Mouse (Mus musculus) E14TG2a.4 (cell line): Measurements from ENCODE around the gene Glrx3.

Source experiments
- H3K27me3 ChIP-seq: 2 replicates; pipeline ENCODE4 v1.6.1; 2014; ENCODE audit warnings: low read length, control low read depth; ENCODE audit not compliant: insufficient read depth
- H3K36me3 ChIP-seq: 2 replicates; pipeline ENCODE4 v1.6.1; 2014; ENCODE audit warnings: low read length, control low read depth; ENCODE audit not compliant: insufficient read depth
- H3K4me1 ChIP-seq: replicated peaks from 2 replicates; pipeline ENCODE4 v1.6.1; 2014; ENCODE audit warnings: low read depth, low read length, control low read depth
- H3K4me3 ChIP-seq: replicated peaks from 2 replicates; pipeline ENCODE4 v1.5.1; 2014; ENCODE audit warnings: mild to moderate bottlenecking, low read length
- H3K9me3 ChIP-seq: 2 replicates; pipeline ENCODE4 v1.6.1; 2014; ENCODE audit warnings: low read length, control low read depth
- CTCF ChIP-seq: conservative IDR thresholded peaks from 2 replicates; pipeline ENCODE4 v1.5.1; 2014; ENCODE audit warnings: low read length
- NANOG ChIP-seq: IDR thresholded peaks from 2 replicates; pipeline ENCODE4 v1.6.1; 2014; ENCODE audit warnings: borderline replicate concordance, low read length, mixed read lengths
- POU5F1 ChIP-seq: IDR thresholded peaks from 2 replicates; pipeline ENCODE4 v1.6.1; 2014; ENCODE audit warnings: low read length, borderline replicate concordance

Gene Glrx3

DNA sequence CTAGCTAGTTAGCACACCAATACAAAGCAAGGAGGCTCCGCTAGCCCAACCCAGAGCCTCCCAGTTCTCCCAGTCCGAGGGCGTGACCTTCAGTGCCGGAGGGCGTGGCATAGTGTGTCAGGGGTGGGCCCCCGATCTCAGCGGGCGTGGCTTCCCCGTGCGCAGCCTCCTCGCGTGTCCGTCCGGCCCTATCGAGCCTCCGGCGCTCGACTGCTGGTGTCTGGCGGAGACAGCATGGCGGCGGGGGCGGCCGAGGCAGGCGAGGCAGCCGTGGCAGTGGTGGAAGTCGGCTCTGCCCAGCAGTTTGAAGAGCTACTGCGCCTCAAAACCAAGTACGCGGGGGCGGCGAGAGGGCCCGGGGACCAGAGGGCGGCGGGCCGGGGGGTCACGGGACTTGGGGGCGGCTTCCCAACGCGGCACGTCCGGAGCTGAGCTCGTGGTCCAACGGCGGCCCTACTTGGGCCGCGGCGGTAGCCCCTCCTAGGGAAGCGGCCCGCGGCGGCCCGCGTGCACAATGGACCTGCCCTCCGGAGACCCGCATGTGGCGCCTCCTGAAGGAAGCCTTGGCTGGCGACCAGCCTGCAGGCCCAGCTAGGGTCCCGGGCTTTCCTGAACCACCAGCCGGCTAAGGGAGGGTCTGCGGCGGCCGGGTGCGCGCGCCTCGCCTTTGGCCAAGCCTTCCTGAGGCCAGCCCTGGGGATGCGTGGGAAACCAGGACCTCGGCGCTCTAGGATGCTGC lies at the start of gene Glrx3:
Gene Glrx3 (plus strand): TSS at position 175 of the 739 bp plus-strand sequence.
- TF ChIP-seq NANOG (no peak), CTCF (no peak), POU5F1 (no peak)
- Histone ChIP-seq H3K4me1 (peaks cover 67% of the 10 kb centered on the region), H3K27me3 (no peaks in the 10 kb centered on the region), H3K36me3 (peaks cover 21% of the 10 kb centered on the region), H3K4me3 (peak within 1 kb of the TSS; percentile 96), H3K9me3 (no peaks in the 10 kb centered on the region)

- Histone ChIP-seq H3K9me3 (no peaks in the 10 kb centered on the region), H3K27me3 (no peaks in the 10 kb centered on the region), H3K4me3 (no peak overlapping the region), H3K36me3 (peaks cover 11% of the 10 kb centered on the region), H3K4me1 (peaks cover 14% of the 10 kb centered on the region)
- no peak for TF ChIP-seq CTCF
- no peak for TF ChIP-seq NANOG
- no peak for TF ChIP-seq POU5F1
Measured at GRCm38 (mm10) chr7:137387863-137388262, 49.6 kb upstream of the Glrx3 start.

GRCm38 (mm10) chr7:137395421-137395820 lies 42.0 kb upstream of the Glrx3 start:
- TF ChIP-seq POU5F1 = no peak
- no peak for TF ChIP-seq CTCF
- no peak for TF ChIP-seq NANOG
- Histone ChIP-seq H3K36me3 (0 out of 2 replicates have a peak, but pooled peaks cover 3% of the 10 kb centered on the region), H3K4me3 (no peak overlapping the region), H3K27me3 (no peaks in the 10 kb centered on the region), H3K4me1 (peaks cover 59% of the 10 kb centered on the region), H3K9me3 (no peaks in the 10 kb centered on the region)

GRCm38 (mm10) chr7:137397361-137397910 lies 40.0 kb upstream of the Glrx3 start:
- no peak overlapping the region for H3K4me3 ChIP-seq
- no peaks in the 10 kb centered on the region for H3K27me3 ChIP-seq
- 0 out of 2 replicates have a peak, but pooled peaks cover 3% of the 10 kb centered on the region for H3K36me3 ChIP-seq
- TF ChIP-seq NANOG (no peak), POU5F1 (no peak), CTCF (no peak)
- peaks cover 49% of the 10 kb centered on the region for H3K4me1 ChIP-seq
- peaks cover 8% of the 10 kb centered on the region for H3K9me3 ChIP-seq

- Histone ChIP-seq H3K27me3 (no peaks in the 10 kb centered on the region), H3K36me3 (0 out of 2 replicates have a peak, but pooled peaks cover 3% of the 10 kb centered on the region), H3K4me3 (no peak overlapping the region), H3K4me1 (peaks cover 48% of the 10 kb centered on the region), H3K9me3 (peaks cover 8% of the 10 kb centered on the region)
- no peak for TF ChIP-seq NANOG
- TF ChIP-seq POU5F1 = no peak
Measured at GRCm38 (mm10) chr7:137398973-137399372, 38.4 kb upstream of the Glrx3 start.

DNA sequence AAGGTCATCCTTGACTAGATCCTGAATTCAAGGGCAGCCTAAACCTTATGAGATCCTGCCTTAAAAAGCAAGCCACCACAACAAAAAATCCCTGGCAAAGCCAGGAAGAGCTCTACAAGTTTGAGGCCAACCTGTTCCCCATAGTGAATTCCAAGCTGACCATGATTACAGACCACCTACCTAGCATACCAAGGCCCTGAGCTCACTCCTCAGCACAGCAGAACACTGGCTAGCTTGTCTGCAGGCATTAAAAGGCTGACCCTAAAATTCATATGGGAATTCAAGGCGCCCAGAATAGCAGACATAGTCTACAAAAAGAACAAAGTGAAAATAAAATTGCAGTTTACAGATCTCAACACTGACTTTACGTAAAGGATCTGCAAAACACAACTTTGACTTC lies 33.3 kb upstream of the Glrx3 start:
- H3K4me3 ChIP-seq = no peak overlapping the region
- H3K27me3 ChIP-seq = no peaks in the 10 kb centered on the region
- H3K9me3 ChIP-seq = peaks cover 8% of the 10 kb centered on the region
- H3K36me3 ChIP-seq = peaks cover 8% of the 10 kb centered on the region
- no peak for TF ChIP-seq POU5F1
- TF ChIP-seq NANOG = no peak
- TF ChIP-seq CTCF = no peak
- H3K4me1 ChIP-seq = peaks cover 54% of the 10 kb centered on the region

GRCm38 (mm10) chr7:137407428-137408058 lies 29.9 kb upstream of the Glrx3 start:
- peaks cover 8% of the 10 kb centered on the region for H3K36me3 ChIP-seq
- H3K4me1 ChIP-seq = peaks cover 55% of the 10 kb centered on the region
- H3K27me3 ChIP-seq = no peaks in the 10 kb centered on the region
- H3K9me3 ChIP-seq = no peaks in the 10 kb centered on the region
- H3K4me3 ChIP-seq = no peak overlapping the region
- TF ChIP-seq NANOG = no peak
- TF ChIP-seq CTCF = no peak
- TF ChIP-seq POU5F1 = no peak

DNA sequence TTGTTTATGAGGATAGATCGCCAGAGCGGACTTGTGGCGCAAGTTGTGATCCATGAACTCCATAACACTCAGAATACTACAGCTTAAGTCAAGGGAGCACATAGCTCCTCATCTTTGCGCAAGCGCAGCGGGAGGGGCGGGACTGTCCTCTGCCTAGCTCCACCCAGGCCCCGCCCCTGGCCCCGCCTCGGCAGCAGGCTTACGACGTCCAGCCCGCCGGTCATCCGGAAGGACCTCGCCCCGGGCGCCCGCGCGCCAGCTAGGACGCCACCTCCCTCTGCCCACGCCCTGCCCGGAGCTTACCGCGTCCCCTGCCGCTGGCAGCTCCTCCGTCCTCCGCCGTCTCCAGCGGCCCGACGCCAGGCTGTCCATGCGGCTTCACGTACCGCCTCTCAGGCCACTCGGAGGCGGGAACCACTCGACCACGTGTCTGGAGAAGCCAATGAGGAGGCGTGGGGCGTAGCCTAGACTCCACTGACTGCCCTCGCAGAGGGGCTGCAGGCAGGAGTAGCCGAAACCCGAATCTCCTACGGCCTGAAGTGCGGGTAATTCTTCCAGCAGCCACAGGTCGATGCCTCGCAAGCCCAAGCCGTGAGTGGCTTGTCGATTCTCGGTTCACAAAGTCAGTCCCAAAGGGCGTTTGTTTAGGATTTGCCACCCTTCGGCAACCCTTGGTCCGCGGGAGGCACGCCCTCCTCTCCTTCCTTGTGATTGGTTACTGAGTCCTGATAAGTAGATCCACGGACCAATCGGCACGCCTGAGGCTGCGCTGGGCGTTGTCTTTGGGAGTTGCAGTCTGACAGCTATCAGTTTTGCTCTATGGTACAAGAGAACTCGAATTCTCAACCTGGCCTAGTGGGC lies 26.8 kb upstream of the Glrx3 start, which contains the start of gene 9430038I01Rik:
Gene 9430038I01Rik (minus strand): TSS at position 426 of the 861 bp plus-strand sequence.
- Histone ChIP-seq H3K36me3 (peaks cover 8% of the 10 kb centered on the region), H3K4me3 (peak within 1 kb of the TSS; percentile 93), H3K27me3 (no peaks in the 10 kb centered on the region), H3K9me3 (peaks cover 19% of the 10 kb centered on the region), H3K4me1 (peaks cover 39% of the 10 kb centered on the region)
- TF ChIP-seq NANOG (no peak), POU5F1 (no peak), CTCF (no peak)
